ENCODE assay signal across 13 mouse cellular contexts in the genomic region with DNA sequence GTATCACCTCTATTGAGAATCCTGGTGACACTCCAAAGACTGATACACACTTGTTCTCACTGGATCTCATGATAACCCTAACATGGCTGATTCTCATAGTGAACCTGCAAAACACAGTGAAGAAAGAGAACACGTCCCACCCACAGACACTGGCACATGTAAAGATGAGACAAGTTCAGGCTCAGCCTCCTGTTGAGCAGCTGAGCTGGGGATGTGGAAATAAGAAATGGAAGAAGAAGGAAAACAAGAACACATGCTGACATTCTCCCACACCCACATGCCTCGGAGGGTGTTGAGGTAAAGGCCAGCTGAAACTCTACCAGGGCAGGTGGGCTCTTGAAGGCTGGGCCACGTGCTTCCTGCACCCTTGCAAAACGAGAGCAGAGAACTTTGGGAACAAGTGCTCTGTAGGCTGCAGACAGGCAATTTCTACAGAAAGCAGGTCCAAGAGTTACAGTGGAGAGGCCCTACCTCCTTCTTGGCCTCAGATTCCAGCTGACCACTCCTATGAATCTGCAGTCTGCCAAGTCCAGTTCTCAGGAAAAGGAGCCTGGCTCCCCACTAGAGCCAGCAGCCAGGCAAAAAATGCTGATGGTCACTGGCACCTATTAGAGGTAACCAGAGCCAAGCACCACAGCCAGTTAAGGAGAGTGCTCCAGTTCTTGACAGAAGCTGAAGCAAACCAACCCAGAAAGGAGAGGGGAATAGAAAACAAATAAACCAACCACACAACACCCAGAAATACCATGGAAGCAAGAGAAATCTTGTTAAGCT. TPM values are rescaled to one million over a fixed set of nuclear protein-coding genes. Genes with fewer than 3 reads are reported as not detected.
A peak's percentile ranks its signal among the peaks of the same experiment; 100 is the strongest.
DNase-seq lines count a peak whose midpoint lies in the region; TF ChIP-seq lines count a peak whose summit lies in the region.
"Had no signal": no experiment of that assay in that cellular context is flagged by ENCODE, and none has a peak within 500 bp of the region (broad histone marks: within the 10 kb centered on the region; RNA-seq: fewer than 3 reads in every experiment).

No protein-coding gene starts in this region.

- H3K4me3 ChIP-seq in layer of hippocampus, adult 2 months: no peak overlapping the region
- no peak overlapping the region for H3K4me3 ChIP-seq in cortical plate, adult 2 months (ENCODE audit: insufficient read depth, low read length)
- H3K4me3 ChIP-seq: limb, embryonic 13.5 days had no signal

- H3K27ac ChIP-seq in layer of hippocampus, adult 2 months: peak overlapping the region; percentile 66
- H3K27ac ChIP-seq in cortical plate, adult 2 months (ENCODE audit: insufficient read depth, low read length): 0 out of 2 replicates have a peak overlapping the region, but pooled peaks have one; percentile 22
- H3K27ac ChIP-seq: hindbrain, embryonic 14.5 days; limb, embryonic 13.5 days had no signal

- TF ChIP-seq CTCF in layer of hippocampus, adult 2 months (conservative IDR thresholded peaks at IDR 0.05): no peak
- no peak for TF ChIP-seq CTCF in cortical plate, adult 2 months (IDR thresholded peaks at IDR 0.05; ENCODE audit: extremely low read depth, insufficient read depth, low read length)

- peaks cover 5% of the 10 kb centered on the region for H3K4me1 ChIP-seq in cortical plate, adult 2 months (ENCODE audit: control insufficient read depth, insufficient read depth, low read length)

- TF ChIP-seq POLR2A in cortical plate, adult 2 months (IDR thresholded peaks at IDR 0.05; ENCODE audit: extremely low read depth, insufficient read depth, low read length): no peak

- DNase-seq in adrenal gland, postnatal 10 days: peak; percentile 19
- DNase-seq in adrenal gland, postnatal 25 days: no peak
- no peak for DNase-seq in layer of hippocampus, adult 2 months (ENCODE audit: low spot score in 2 of 2)
- DNase-seq in layer of hippocampus, adult 9-10 months (ENCODE audit: low spot score): no peak
- peak; percentile 20 for DNase-seq in NIH3T3 (ENCODE audit: low read depth)
- DNase-seq in Muller cell, postnatal 12 days (ENCODE audit: inconsistent ontology term): no peak
- no peak for DNase-seq in embryo, embryonic 11 days
- DNase-seq: kidney, adult 18-20 months; lung, embryonic 14.5 days; thymus, adult 2 months had no signal

RNA-seq across cellular contexts. Expression of a gene that starts 33.1 kb away (rescaled TPM):
- 100 to 1,000 TPM in 1 of 2 experiments, 10 to 100 TPM in 1; 92.0 to 121 TPM for total RNA-seq in adrenal gland, postnatal 10 days (2021)
- 91.9 and 104 TPM in 2 replicates for total RNA-seq in adrenal gland, postnatal 25 days (2021)
- 10 to 100 TPM; 77.9 to 78.1 TPM for total RNA-seq in layer of hippocampus, adult 2 months (2021)
- 72.8 and 75.0 TPM in 2 replicates for polyA plus RNA-seq in cortical plate, adult 2 months (2012; rRNA removed)

Comparison
In these comparisons a context has a peak if more than half of its experiments do, and no peak if none do; other contexts are left out.
1. DNase-seq: peak in adrenal gland, postnatal 10 days (single experiment) and NIH3T3 (single experiment); none in adrenal gland, postnatal 25 days (single experiment), layer of hippocampus, adult 2 months (0 of 2), layer of hippocampus, adult 9-10 months (single experiment), Muller cell, postnatal 12 days (single experiment) and embryo, embryonic 11 days (single experiment).